Mouse (Mus musculus) forebrain, embryonic 11.5 days (tissue): Measurements from ENCODE around the gene Fkrp. TPM values are rescaled to one million over a fixed set of nuclear protein-coding genes. Genes with fewer than 3 reads are reported as not detected.

Source experiments
- ATAC-seq: fragments of 200-750 bp; cut with Nextera tagmentation; replicated peaks from 2 replicates; pipeline ENCODE4 v1.8.0; 2017; ENCODE audit warnings: moderate TSS enrichment; ENCODE audit not compliant: low FRiP score
- DNase-seq: peaks from one replicate; pipeline ENCODE4 v3.0.0-alpha.2; 2017; ENCODE audit warnings: low spot score
- H3K27ac ChIP-seq: fragments of 300-500 bp; sonication (generic); 2 replicates; pipeline ENCODE4 v1.5.1; 2014; ENCODE audit warnings: low read depth, low read length
- H3K27me3 ChIP-seq: fragments of 300-500 bp; sonication (generic); 2 replicates; pipeline ENCODE4 v1.6.1; 2014; ENCODE audit warnings: mild to moderate bottlenecking, low read length, mixed read lengths; ENCODE audit not compliant: control insufficient read depth, insufficient read depth
- H3K36me3 ChIP-seq: fragments of 300-500 bp; sonication (generic); 2 replicates; pipeline ENCODE4 v1.6.1; 2014; ENCODE audit warnings: mild to moderate bottlenecking, low read length, moderate library complexity, mixed read lengths; ENCODE audit not compliant: control insufficient read depth, insufficient read depth
- H3K4me1 ChIP-seq: fragments of 300-500 bp; sonication (generic); replicated peaks from 2 replicates; pipeline ENCODE4 v1.6.1; 2014; ENCODE audit warnings: low read length, mixed read lengths; ENCODE audit not compliant: control insufficient read depth, insufficient read depth
- H3K4me2 ChIP-seq: fragments of 300-500 bp; sonication (generic); 2 replicates; pipeline ENCODE4 v1.6.1; 2014; ENCODE audit warnings: low read depth, mild to moderate bottlenecking, low read length, moderate library complexity, mixed read lengths; ENCODE audit not compliant: severe bottlenecking
- H3K4me3 ChIP-seq: fragments of 300-500 bp; sonication (generic); 2 replicates; pipeline ENCODE4 v1.5.1; 2014; ENCODE audit warnings: low read depth, low read length
- H3K9ac ChIP-seq: fragments of 300-500 bp; sonication (generic); 2 replicates; pipeline ENCODE4 v1.6.1; 2014; ENCODE audit warnings: low read length
- H3K9me3 ChIP-seq: fragments of 300-500 bp; sonication (generic); 2 replicates; pipeline ENCODE4 v1.6.1; 2016; ENCODE audit warnings: low read length, mixed read lengths; ENCODE audit not compliant: control insufficient read depth
- WGBS: fragments of 180-500 bp; shearing (Covaris S2); extraction: QIAGEN DNeasy Blood & Tissue Kit; methylation state at CpG from one replicate; pipeline ENCODE4 v1.1.7; 2014; 5-methylcytosine and 5-hydroxymethylcytosine counted together
- polyA plus RNA-seq: library from polyadenylated mRNA; unstranded; fragments of >200 nt; fragmentation: Nextera tagmentation; extraction: Ambion mirVana; gene quantifications from 2 replicates; pipeline ENCODE4 v1.2.1, GENCODE M21; 2014

The Fkrp gene
- polyA plus RNA-seq, 1 experiment from 2014 or later: 29.0 TPM

DNA sequence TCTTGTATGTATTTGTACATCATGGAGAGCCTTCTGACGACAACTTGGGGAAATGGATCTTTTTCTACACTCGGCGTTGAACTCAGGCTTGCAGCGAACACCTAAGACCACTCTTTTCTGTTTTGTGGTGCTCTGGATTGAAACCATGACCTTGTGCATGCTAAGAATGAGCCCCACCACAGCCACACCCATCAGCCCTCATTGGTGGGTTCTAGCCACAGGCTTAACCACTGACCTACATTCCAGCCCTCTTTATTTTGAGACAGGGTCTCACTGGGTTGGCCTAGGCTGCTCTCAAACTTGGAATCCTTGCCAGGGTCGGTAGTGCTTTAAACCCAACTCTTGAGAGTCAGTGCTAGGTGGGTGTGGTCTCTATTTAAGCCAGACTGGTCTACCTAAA, 21.6 kb downstream of the Fkrp start:
- 93% methylated on average over 5 of the region's 5 CpGs for WGBS
- Histone ChIP-seq H3K9ac (no peak overlapping the region), H3K4me2 (no peak overlapping the region), H3K4me1 (no peaks in the 10 kb centered on the region), H3K9me3 (no peaks in the 10 kb centered on the region), H3K27ac (no peak overlapping the region), H3K36me3 (peaks cover 2% of the 10 kb centered on the region; the same call in 1 of the 2 replicates), H3K27me3 (no peaks in the 10 kb centered on the region), H3K4me3 (no peak overlapping the region)
- ATAC-seq: no peak
- DNase-seq: no peak

DNA sequence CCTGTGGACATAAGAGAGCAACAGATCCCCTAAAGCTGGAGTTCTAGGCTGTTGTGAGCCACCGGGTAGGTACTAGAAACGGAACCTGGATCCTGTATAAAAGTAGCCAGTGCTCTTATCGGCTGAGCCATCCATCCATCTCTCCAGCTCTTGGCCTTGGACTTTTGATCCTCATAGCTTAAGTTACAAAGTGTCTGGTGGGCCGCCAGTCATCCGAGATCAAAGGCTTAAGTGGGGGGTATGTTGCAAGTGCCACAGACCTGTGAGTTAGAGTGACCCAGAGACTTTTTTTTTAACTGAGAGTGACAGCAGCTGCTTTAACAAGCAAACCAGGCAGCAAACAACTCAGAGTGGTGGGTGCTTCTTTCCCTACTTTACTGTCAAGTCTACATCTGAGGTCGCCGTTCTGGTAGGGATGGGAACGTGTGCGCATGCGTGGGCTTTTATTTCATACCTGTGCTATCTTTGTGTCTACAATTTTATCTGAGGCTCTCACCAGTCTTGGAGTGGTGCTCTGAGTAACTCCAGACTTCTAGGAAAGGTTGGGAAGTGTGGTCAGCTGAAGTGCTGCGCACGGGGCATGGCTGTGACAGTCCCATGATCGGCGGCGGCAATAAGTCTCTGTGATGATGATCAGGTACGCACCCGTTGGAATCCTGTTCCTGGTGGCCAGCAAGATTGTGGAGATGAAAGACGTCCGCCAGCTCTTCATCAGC, 23.4 kb downstream of the Fkrp start:
- Histone ChIP-seq H3K4me3 (no peak overlapping the region), H3K27me3 (no peaks in the 10 kb centered on the region), H3K4me2 (no peak overlapping the region), H3K4me1 (no peaks in the 10 kb centered on the region), H3K9ac (no peak overlapping the region), H3K36me3 (peaks cover 2% of the 10 kb centered on the region; the same call in 1 of the 2 replicates), H3K9me3 (no peaks in the 10 kb centered on the region), H3K27ac (no peak overlapping the region)
- DNase-seq: no peak
- WGBS: 93% methylated on average over 19 of the region's 19 CpGs
- ATAC-seq: no peak

DNA sequence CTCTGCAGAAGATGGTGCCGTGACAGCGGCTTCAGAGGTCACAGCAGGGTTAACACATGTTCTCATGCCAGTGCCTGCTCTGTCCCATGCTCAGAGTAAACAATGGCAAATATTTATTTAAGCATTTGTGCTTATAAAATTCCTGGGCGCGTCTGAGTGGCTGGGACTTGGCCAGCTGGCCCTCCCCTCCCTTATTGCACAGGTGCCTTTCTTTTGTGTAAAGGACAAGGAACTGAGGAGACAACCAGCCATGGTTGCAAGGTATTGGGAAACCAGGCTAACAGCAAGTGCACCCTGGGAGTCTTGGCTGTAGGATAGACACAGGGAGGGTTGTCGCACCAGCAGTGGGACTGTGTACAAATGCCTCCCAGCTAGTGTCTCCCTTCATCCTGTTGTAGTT, 24.2 kb downstream of the Fkrp start:
- Histone ChIP-seq H3K9ac (no peak overlapping the region), H3K4me1 (no peaks in the 10 kb centered on the region), H3K36me3 (peaks cover 2% of the 10 kb centered on the region; the same call in 1 of the 2 replicates), H3K9me3 (no peaks in the 10 kb centered on the region), H3K4me3 (no peak overlapping the region), H3K27ac (no peak overlapping the region), H3K27me3 (no peaks in the 10 kb centered on the region), H3K4me2 (no peak overlapping the region)
- no peak for ATAC-seq
- DNase-seq: no peak
- WGBS: 90% methylated on average over 5 of the region's 5 CpGs

DNA sequence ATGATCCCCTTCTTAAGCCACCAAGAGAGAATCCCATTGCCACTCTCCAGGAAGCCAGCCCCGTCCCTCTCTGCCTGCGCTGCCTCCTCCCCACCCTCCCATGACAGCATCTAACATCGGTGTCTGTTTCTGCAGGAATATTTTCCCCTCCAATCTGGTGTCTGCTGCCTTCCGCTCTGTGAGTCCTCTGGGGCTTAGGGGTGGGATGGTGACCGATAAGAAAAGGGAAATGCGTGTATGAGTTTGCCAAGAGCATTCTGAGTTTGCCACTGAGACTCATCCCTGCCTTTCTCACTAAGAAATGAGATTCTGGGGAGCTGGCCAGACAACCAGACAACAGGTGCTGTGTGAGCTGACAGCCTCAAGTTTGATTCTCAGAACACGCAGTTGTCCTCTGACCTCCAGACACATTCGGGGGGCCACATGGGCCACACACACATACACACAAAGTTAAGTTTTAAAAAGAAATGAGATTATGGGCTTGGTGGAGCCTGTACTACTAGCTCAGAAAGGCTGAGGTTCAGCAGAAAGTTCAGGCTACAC, 30.9 kb downstream of the Fkrp start:
- no peaks in the 10 kb centered on the region for H3K27me3 ChIP-seq
- no peak for DNase-seq
- no peak overlapping the region for H3K4me2 ChIP-seq
- no peak overlapping the region for H3K27ac ChIP-seq
- no peaks in the 10 kb centered on the region for H3K36me3 ChIP-seq
- H3K4me1 ChIP-seq: peaks cover 17% of the 10 kb centered on the region
- no peaks in the 10 kb centered on the region for H3K9me3 ChIP-seq
- ATAC-seq: no peak
- no peak overlapping the region for H3K4me3 ChIP-seq
- WGBS: 93% methylated on average over 8 of the region's 8 CpGs
- no peak overlapping the region for H3K9ac ChIP-seq

DNA sequence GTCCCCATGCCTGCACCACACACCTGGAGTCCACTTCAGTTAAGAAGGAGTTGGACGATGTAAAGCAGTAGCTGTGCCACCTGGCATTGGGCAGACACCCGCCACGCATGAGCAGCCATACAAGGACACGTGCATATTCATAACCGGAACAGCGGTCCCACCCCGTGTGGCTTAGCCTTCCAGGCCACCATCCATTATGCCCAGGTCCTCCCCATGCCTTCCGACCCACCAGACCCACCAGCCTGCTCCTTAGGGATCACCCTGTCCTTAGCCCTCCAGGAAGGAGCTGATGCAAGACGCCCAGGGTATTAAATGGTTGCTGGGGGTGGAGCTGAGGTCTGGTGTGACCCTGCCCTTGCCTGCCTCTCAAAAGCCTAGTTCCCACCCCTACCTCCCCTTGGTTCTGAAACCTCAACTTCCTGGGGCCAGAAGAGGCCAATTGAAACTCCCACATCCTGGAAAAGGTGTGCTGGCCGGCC, 32.0 kb downstream of the Fkrp start:
- no peak for DNase-seq
- H3K36me3 ChIP-seq: no peaks in the 10 kb centered on the region
- no peak overlapping the region for H3K4me3 ChIP-seq
- H3K27me3 ChIP-seq: no peaks in the 10 kb centered on the region
- 82% methylated on average over 10 of the region's 10 CpGs for WGBS
- no peak overlapping the region for H3K27ac ChIP-seq
- peak overlapping the region; percentile 99; the same call in 1 of the 2 replicates for H3K4me2 ChIP-seq
- no peaks in the 10 kb centered on the region for H3K9me3 ChIP-seq
- no peak for ATAC-seq
- no peak overlapping the region for H3K9ac ChIP-seq
- peaks cover 17% of the 10 kb centered on the region for H3K4me1 ChIP-seq

DNA sequence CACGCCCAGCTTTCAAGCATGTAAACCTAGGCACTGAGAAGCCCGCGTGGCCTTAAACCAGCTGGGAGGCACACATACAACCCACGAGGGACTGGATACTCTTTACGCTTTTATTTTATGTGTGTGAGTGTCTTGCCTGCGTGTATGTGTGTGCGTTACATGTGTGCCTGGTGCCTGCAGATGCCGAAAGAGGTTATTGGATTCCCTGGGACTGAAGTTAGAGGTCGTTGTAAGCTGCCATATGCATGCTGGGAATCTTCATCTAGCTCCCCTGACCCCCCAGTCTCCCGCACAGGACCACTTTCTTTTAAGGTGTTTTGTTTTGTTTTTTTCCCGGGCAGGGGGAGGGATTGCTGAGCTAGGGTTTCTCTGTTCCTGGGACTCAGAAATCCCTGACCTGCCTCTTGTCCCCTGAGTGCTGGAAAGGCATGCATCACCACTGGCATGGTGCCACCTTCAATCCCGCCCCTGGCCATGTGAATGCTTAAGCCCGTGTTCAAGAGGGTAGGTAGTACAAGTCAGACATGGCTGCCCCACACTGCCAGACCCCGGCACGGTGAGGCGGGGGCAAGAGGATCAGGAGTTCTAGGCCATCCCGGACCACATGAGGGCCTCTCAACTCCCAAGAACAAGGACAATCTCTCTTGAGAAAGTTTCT, 32.6 kb downstream of the Fkrp start:
- Histone ChIP-seq H3K4me1 (peaks cover 17% of the 10 kb centered on the region), H3K9me3 (no peaks in the 10 kb centered on the region), H3K27me3 (no peaks in the 10 kb centered on the region), H3K4me3 (peak overlapping the region; percentile 71), H3K27ac (no peak overlapping the region), H3K4me2 (peak overlapping the region; percentile 99), H3K36me3 (no peaks in the 10 kb centered on the region), H3K9ac (peak overlapping the region; percentile 82)
- ATAC-seq: no peak
- 46% methylated on average over 17 of the region's 17 CpGs for WGBS
- peak; percentile 61 for DNase-seq

DNA sequence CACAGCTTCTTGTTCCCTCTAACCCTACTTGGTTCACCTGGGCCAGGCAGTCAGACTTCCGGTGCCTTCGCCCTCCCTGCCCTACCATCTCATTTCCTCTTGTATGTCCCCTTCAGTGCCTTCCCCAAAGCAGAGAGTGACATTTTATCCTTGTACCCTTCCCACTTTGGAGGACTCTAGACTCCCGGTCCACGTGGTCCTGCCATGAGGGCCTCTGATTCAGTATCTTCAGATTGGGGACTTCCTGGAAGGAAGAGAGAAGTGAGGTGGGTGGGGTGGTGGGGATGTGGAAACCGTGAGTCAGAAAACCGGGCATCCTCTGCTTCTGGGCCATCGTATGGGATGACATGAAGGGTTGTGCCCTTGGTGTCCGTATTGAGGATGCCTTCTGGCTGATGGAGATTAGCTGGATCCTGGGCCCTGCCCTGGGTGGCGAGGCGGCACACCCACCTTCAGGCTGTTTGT, 33.3 kb downstream of the Fkrp start:
- no peaks in the 10 kb centered on the region for H3K9me3 ChIP-seq
- no peaks in the 10 kb centered on the region for H3K27me3 ChIP-seq
- peaks cover 17% of the 10 kb centered on the region for H3K4me1 ChIP-seq
- DNase-seq: no peak
- peak overlapping the region; percentile 99 for H3K4me2 ChIP-seq
- H3K9ac ChIP-seq: peak overlapping the region; percentile 82
- ATAC-seq: no peak
- H3K4me3 ChIP-seq: peak overlapping the region; percentile 71
- 15% methylated on average over 10 of the region's 10 CpGs for WGBS
- no peaks in the 10 kb centered on the region for H3K36me3 ChIP-seq
- no peak overlapping the region for H3K27ac ChIP-seq

DNA sequence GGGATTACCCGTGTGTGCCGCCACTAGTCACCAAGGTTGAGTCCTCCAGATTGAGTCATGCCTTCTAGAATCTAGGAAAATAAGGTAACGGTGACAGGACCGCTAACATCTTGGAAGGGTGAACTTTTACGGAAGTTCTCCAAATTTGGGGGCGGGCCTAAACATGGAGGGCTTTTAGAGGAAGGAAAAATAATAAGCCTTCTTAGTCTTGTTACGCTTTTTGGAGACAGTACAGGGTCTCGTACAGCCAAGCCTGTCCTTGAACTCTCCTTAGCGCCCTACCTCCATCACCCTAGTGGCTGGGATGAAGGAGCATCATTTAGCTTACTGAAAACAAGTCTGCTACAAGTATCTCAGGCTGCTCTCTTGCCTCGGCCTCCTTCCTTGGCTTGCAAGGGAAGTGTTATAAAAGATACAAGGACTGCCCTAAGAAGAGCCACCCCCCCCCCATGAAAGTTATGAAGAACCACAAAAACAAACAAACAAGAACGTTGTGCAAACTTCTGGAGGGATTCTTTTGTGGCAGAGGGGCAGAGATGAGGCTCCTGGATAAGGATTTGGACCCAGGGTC, 33.9 kb downstream of the Fkrp start:
- peak overlapping the region; percentile 82 for H3K9ac ChIP-seq
- H3K4me1 ChIP-seq: peaks cover 17% of the 10 kb centered on the region
- ATAC-seq (no peak), DNase-seq (no peak)
- H3K27me3 ChIP-seq: no peaks in the 10 kb centered on the region
- WGBS: 3% methylated on average over 11 of the region's 11 CpGs
- peak overlapping the region; percentile 99 for H3K4me2 ChIP-seq
- H3K36me3 ChIP-seq: no peaks in the 10 kb centered on the region
- no peak overlapping the region for H3K27ac ChIP-seq
- H3K4me3 ChIP-seq: peak overlapping the region; percentile 71
- no peaks in the 10 kb centered on the region for H3K9me3 ChIP-seq
